Mouse (Mus musculus): ENCODE measurements around the gene Phc2.

DNA sequence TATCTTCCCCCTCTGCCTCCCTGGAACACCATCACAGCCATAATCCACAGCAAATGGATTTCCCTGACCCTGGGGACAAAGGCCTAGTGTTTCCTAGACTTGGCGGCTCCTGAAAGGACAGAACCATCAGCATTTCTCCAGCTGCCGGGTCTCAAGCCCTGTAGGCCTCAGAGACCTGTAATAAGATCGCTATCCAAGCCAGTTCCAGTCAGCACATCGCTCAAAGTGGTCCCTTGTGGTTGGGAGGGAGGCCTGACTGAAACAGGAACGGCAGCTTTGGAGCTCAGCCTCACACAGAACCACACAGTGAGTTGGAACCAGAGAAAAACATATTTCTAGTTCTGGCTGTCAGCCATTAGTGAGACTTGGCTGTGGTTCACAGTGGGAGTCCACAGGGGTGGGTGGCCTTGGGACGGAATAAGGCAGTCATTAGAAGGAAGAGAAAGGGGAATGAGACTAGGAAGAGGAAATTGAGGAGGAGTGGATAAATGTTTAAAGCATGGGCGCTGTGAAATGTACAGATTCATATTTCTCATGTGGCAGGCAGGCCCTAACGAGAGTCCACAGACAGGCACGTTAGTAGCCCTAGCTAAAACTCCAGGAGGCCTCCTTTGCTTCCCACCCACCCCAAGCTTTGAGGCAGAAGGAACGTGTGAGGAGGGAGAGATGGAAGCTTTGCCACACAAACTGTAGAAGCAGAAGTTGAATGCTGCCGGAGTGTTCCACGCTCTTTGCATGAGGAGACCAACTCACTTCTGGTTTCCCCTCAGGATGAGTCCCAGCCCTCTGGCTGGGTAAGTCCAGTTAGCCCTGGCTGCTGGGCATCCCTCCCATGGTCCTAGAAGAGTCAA is 43.7 kb downstream of the Phc2 start:
- no peak for TF ChIP-seq CTCF (IDR thresholded peaks at IDR 0.05 in 2 of 3, conservative IDR thresholded peaks at IDR 0.05 in 1 of 3; ENCODE audit: control insufficient read depth in 1 of 3, insufficient read depth in 1 of 3, low read depth in 2 of 3, low read length in 3 of 3, poor library complexity in 1 of 3, severe bottlenecking in 1 of 3)
- no peak for TF ChIP-seq USF2 (IDR thresholded peaks at IDR 0.05; ENCODE audit: borderline replicate concordance in 1 of 2, insufficient read depth in 1 of 2, low read depth in 1 of 2, low read length in 2 of 2)
- TF ChIP-seq ELF1 (IDR thresholded peaks at IDR 0.05; ENCODE audit: low read depth, low read length): no peak
- no peak for TF ChIP-seq TAL1 (IDR thresholded peaks at IDR 0.05; ENCODE audit: low read length)
- TF ChIP-seq POLR2A (IDR thresholded peaks at IDR 0.05; ENCODE audit: control insufficient read depth in 1 of 2, insufficient read depth in 1 of 2, low read depth in 1 of 2, low read length in 2 of 2, poor library complexity in 1 of 2): no peak

All from MEL (cell line).